Mouse (Mus musculus): ENCODE data around the gene Camk1.

Gene Camk1

GRCm38 (mm10) chr6:113308141-113308540 lies 35.6 kb downstream of the Camk1 start:
- intact Hi-C loops (cut with DNase I): loop anchor here (5.0 to 10.0 kb wide), 3 partner anchors 71 to 613 kb away; partner anchors contain the start of genes Mtmr14, Rad18 and Thumpd3

GRCm38 (mm10) chr6:113307481-113308121 lies 36.2 kb downstream of the Camk1 start:
- intact Hi-C loops (cut with DNase I): loop anchor here (5.0 to 10.0 kb wide), 3 partner anchors 70 to 613 kb away; partner anchors contain the start of genes Mtmr14, Rad18 and Thumpd3

GRCm38 (mm10) chr6:113306986-113307349 lies 36.8 kb downstream of the Camk1 start, which contains the start of gene Brpf1:
TSS of gene Brpf1 (plus strand) at chr6:113307137.
- intact Hi-C loops (cut with DNase I): loop anchor here (5.0 to 10.0 kb wide), 3 partner anchors 70 to 612 kb away; partner anchors contain the start of genes Mtmr14, Rad18 and Thumpd3

GRCm38 (mm10) chr6:113306322-113306985 lies 37.3 kb downstream of the Camk1 start:
- intact Hi-C loops (cut with DNase I): loop anchor here (5.0 to 10.0 kb wide), 3 partner anchors 69 to 612 kb away; partner anchors contain the start of genes Mtmr14, Rad18 and Thumpd3

- intact Hi-C loops (cut with DNase I): loop anchor here (5.0 to 10.0 kb wide), 2 partner anchors 130 to 607 kb away; partner anchors contain the start of gene Rad18
Observed at GRCm38 (mm10) chr6:113302258-113302657, 41.5 kb downstream of the Camk1 start.

- intact Hi-C loops (cut with DNase I): loop anchor here (5.0 to 10.0 kb wide), 2 partner anchors 129 to 607 kb away; partner anchors contain the start of gene Rad18
Observed at GRCm38 (mm10) chr6:113301350-113301749, 42.4 kb downstream of the Camk1 start.

- intact Hi-C loops (cut with DNase I): no loop called here
Observed at GRCm38 (mm10) chr6:113296639-113297038, 47.1 kb downstream of the Camk1 start.

GRCm38 (mm10) chr6:113296046-113296445 lies 47.7 kb downstream of the Camk1 start:
- intact Hi-C loops (cut with DNase I): no loop called here

- intact Hi-C loops (cut with DNase I): no loop called here
Observed at GRCm38 (mm10) chr6:113292938-113293337, 50.8 kb downstream of the Camk1 start.

- intact Hi-C loops (cut with DNase I): no loop called here
Observed at GRCm38 (mm10) chr6:113290346-113290745, 53.4 kb downstream of the Camk1 start.

GRCm38 (mm10) chr6:113289346-113289745 lies 54.4 kb downstream of the Camk1 start:
- intact Hi-C loops (cut with DNase I): no loop called here

GRCm38 (mm10) chr6:113287236-113287635 lies 56.5 kb downstream of the Camk1 start:
- intact Hi-C loops (cut with DNase I): no loop called here

GRCm38 (mm10) chr6:113286316-113286715 lies 57.5 kb downstream of the Camk1 start:
- intact Hi-C loops (cut with DNase I): no loop called here

GRCm38 (mm10) chr6:113284931-113285330 lies 58.9 kb downstream of the Camk1 start:
- intact Hi-C loops (cut with DNase I): loop anchor here (5.0 kb wide), 1 partner anchor 93 kb away; no protein-coding TSS in a partner anchor

Data from adrenal gland (tissue).